Mouse (Mus musculus) retina, embryonic 14.5 days (tissue): Measurements from ENCODE around the gene Fbxl18.
"Not testable (repeated sequence)": the region's sequence is repeated elsewhere in the genome, so short reads cannot be mapped to it uniquely, and the experiment has no call there.

ENCODE experiments used
- DNase-seq: peaks from one replicate; pipeline ENCODE4 v3.0.0-alpha.2; 2015; ENCODE audit warnings: low spot score

The Fbxl18 gene

GRCm38 (mm10) chr5:142873718-142874117 is 21.5 kb downstream of the Fbxl18 start:
- DNase-seq = no peak

GRCm38 (mm10) chr5:142871765-142872164 is 23.5 kb downstream of the Fbxl18 start:
- no peak for DNase-seq

DNA sequence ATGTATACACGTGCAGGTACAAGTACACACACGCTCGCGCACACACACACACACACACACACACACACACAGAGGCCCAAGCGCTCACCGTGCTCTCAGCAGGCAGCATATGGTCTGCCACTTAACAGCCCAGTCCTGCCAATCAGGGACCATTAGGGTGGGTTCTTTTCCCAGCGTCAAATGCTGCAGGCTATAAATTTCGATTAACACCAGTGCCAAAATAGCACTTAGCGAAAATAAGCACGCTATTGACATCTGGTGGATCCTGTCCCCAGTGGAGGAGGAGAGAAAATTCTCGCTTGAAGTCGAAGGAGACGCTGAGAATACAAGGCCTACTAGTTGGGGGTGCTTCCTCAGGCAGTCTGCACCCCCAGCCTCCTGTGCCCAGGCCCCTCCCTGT is 25.8 kb downstream of the Fbxl18 start:
- no peak for DNase-seq

GRCm38 (mm10) chr5:142857763-142858229 is 37.4 kb downstream of the Fbxl18 start:
- DNase-seq = peak; percentile 31

GRCm38 (mm10) chr5:142856408-142856807 is 38.8 kb downstream of the Fbxl18 start:
- DNase-seq = no peak

DNA sequence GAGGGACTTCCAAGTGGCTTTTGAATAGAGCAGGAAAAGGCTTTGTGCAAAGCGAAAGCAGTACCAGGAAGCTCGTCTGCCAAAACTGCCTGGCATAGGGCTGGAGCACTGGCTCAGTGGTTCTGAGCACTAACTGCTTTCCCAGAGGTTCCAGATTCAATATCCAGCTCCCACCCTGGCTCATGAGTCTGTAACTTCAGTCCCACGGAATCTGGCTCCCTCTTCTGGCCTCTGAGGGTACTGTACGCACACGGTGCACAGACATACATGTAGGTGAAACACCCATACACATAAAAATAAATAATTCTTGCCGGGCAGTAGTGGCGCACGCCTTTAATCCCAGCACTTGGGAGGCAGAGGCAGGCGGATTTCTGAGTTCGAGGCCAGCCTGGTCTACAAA is 40.3 kb downstream of the Fbxl18 start:
- DNase-seq = peak; percentile 67

- DNase-seq = no peak
These were observed 41.6 kb downstream of the Fbxl18 start for GRCm38 (mm10) chr5:142853585-142853984.

GRCm38 (mm10) chr5:142851681-142852049 is 43.6 kb downstream of the Fbxl18 start:
- no peak for DNase-seq

DNA sequence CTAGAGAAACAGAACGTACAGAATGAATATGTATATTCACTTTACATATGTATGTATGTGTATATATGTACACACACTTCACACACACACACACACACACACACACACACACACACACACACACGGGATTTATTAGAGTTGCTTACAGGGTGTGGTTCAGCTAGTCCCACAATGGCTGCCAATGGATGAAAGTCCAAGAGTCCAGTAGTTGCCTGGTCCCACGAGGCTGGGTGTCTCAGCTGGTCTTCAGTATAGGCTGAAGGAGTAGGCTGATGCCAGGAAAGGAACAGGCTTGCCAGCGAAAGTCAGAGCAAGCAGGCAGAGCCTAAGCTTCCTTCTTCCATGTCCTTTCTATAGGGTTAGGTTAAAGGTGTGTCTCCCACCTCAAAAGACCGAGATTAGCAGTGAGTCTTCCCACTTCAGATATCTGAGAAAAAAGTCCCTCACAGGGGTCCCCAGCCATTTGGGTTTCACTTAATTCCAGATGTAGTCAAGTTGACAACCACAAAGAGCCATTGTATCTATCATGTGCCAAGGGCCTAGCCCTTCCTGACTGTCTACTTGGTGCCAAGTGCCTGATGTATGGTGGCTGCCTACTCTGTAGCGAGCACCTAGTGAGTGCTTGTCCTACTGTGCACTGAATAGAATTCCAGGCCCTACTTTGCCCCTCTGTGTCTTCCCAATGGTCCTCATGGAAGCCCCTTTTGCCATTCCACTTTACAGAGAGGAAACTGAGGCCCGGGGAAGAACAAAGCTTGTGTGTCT is 44.1 kb downstream of the Fbxl18 start:
- no peak for DNase-seq

DNA sequence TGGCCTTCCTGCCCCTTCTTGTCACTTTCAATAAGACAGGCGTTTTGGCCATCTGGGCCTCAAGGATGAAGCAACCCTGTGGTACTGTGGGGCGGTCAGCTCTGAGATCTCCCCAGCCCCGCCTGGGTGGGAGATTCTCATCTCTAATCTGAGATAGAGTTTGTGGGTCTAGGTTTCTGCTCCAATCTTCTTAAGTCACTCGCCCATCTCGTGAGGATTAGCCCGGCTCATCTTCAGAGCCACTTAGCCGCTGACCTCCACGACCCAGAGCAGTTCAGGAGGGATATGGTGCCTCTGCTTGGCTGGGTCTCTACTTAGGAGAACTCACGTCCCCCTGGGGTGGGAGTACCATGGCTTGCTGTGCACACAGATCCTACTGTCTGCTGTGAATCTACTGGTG is 44.7 kb downstream of the Fbxl18 start:
- DNase-seq = peak; percentile 35

- no peak for DNase-seq
These were observed 46.3 kb downstream of the Fbxl18 start for GRCm38 (mm10) chr5:142848911-142849310.

DNA sequence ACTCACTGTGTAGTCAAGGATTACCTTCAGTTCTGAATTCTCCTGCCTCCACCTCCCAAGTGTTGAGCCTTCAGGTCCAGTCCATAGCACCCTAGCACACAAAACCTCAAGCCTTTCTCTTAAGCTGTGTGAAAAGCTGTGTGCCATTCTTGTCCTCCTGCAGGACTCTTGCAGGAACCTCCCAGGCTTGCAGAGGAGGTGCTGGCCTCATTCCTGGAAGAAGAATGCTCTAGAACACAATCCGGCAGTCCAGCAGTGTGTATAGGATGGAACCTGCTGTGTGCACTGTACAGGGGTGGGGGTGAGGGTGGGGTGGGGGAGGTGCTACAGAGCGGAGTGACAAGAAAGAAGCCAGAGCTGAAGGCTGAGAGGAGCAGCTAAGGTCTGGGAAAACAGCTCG is 47.1 kb downstream of the Fbxl18 start:
- DNase-seq = no peak

- peak; percentile 29 for DNase-seq
These were observed 50.8 kb downstream of the Fbxl18 start for GRCm38 (mm10) chr5:142844467-142844866.

GRCm38 (mm10) chr5:142842137-142842642 is 53.0 kb downstream of the Fbxl18 start:
- DNase-seq = peak; percentile 69

DNA sequence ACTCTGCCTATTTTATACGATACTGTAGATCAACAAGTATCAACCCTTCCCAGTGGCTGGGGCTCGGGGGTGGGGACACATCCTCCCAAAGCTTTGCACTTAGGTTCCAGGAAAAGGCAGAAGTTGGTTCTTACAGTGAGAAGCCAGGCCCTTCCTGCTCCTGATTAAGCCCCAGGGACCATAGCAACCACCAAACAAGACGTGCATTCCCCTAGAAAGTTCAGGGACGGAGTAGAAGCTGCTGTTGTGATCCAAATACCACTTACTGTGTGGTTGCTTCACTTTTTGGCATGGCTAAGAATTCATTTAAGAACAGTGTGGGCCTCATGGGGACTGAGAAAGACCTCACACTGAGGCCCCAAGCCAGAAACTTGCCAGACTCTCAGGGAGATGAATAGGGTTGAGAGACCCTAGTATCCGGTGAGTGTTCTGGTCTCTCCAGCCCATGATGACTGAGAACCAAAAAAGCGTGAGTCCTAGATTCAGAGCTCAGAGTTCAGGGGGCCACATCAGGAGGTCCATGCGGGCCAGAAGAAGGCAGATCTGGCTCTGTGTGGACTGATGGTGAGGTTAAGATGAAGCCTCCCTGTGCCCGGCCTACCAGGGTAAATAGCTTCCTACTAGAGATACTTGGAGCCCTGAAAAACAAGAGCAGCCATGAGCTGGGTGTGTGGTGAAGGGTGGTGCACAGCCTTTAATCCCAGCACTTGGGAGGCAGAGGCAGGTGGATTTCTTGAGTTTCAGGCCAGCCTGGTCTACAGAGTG is 53.7 kb downstream of the Fbxl18 start:
- no peak for DNase-seq

DNA sequence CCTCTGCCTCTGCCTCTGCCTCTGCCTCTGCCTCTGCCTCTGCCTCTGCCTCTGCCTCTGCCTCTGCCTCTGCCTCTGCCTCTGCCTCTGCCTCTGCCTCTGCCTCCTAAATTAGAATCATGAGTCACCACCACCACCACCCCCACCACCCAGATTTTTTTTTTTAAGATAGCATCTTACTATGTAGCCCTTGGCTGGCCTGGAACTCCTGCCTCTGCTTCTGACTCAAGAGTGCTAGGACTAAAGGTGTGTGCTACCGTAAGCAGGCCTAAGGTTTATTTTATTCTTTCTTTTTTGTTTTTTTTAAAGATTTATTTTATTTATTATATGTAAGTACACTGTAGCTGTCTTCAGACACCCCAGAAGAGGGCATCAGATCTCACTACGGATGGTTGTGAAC is 57.8 kb downstream of the Fbxl18 start:
- not testable (repeated sequence) for DNase-seq

DNA sequence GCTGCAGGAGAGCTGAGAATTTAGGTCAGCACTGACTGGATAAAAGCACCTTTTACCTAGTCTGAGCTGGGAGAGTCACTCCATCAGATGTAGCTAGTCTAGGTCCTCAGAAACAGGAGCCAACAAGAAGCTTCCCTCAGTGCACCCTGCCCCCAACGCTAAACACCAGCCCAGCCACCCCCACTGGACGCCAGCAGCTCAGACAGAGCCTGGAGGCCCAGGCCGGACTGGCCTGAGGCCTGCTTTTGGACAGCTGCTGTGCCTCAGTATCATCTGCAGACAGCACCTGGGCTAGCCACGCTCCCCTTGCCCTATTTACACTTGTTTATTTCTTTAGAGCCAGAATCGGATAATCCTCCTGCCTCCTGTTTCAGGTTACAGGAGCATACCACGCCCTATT is 58.3 kb downstream of the Fbxl18 start:
- DNase-seq = no peak

DNA sequence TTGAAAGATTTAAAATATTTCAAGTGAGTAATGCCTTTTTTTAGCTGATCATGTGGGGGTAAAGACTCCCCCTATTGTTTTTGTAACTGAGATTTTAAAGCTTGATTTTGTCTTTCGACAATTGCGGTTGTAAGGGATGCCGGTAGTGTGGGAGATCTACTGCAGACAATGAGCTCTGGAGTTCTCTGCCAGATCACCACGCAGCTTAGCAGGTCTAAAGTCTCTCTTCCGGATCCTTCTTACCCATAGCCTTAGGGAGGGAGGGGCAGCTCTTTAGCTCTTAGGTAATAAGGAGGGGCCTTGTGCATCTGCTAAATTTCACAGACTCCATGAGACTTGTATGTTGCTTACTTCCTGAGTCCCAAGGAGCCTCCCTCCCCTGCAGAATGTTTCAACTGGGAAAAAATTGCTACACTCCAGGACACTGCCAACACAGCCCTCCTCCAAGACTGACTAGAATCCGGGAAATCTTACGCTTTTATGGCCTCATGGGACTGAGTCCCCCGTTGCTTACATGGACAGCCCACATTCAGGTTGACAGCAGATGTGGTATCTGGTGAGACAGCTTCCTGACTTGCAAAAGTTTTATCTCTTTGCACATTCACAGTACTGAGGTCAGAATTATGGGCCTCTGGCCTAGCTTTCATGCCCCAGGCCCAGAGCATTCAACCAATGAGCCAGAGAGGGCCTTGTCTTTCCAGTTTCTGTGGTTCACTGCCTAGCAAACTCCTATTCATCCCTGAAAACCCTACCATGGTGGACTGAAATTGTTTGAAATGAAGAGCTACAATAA is 61.4 kb downstream of the Fbxl18 start:
- no peak for DNase-seq

DNA sequence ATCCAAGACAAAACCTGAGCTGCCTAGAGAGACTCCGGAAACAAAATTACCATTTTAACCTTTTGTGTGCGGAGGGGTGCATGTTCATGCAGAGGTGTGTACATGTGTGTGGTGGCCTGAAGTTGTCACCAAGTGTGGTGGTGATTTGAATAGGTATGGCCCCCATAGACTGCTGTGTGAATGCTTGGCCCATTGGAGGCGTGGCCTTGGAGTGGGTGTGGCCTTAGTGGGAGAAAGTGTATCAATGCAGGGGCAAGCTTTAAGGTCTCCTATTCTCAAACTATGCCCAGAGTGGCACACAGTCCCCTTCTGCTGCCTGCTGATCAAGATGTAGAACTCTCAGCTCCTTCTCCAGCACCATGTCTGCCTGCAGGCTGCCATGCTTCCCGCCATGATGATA is 69.1 kb downstream of the Fbxl18 start:
- no peak for DNase-seq

GRCm38 (mm10) chr5:142825665-142826064 is 69.6 kb downstream of the Fbxl18 start:
- no peak for DNase-seq

- no peak for DNase-seq
These were observed 71.1 kb downstream of the Fbxl18 start for GRCm38 (mm10) chr5:142824091-142824490.
